Mouse (Mus musculus) stomach, embryonic 16.5 days (tissue): ENCODE measurements around the gene Zfp786. TPM values are rescaled to one million over a fixed set of nuclear protein-coding genes. Genes with fewer than 3 reads are reported as not detected.
"Not testable (repeated sequence)": the region's sequence is repeated elsewhere in the genome, so short reads cannot be mapped to it uniquely, and the experiment has no call there.

Source experiments
- ATAC-seq: fragments of 200-750 bp; cut with Nextera tagmentation; 2 replicates; pipeline ENCODE4 v1.8.0; 2017; ENCODE audit warnings: moderate number of reproducible peaks, moderate TSS enrichment; ENCODE audit not compliant: insufficient read depth, low FRiP score
- H3K27ac ChIP-seq: fragments of 300-500 bp; sonication (generic); 2 replicates; pipeline ENCODE4 v1.5.1; 2014; ENCODE audit warnings: low read length
- H3K27me3 ChIP-seq: fragments of 300-500 bp; sonication (generic); 2 replicates; pipeline ENCODE4 v1.6.1; 2014; ENCODE audit warnings: low read length, control low read depth, mixed read lengths; ENCODE audit not compliant: control insufficient read depth, insufficient read depth
- H3K36me3 ChIP-seq: fragments of 300-500 bp; sonication (generic); 2 replicates; pipeline ENCODE4 v1.6.1; 2014; ENCODE audit warnings: low read length; ENCODE audit not compliant: control insufficient read depth, insufficient read depth
- H3K4me1 ChIP-seq: fragments of 300-500 bp; sonication (generic); 2 replicates; pipeline ENCODE4 v1.6.1; 2014; ENCODE audit warnings: low read length, control low read depth, mixed read lengths; ENCODE audit not compliant: control insufficient read depth, insufficient read depth
- H3K4me2 ChIP-seq: fragments of 300-500 bp; sonication (generic); 2 replicates; pipeline ENCODE4 v1.6.1; 2014; ENCODE audit warnings: low read depth, low read length, mixed read lengths
- H3K4me3 ChIP-seq: fragments of 300-500 bp; sonication (generic); replicated peaks from 2 replicates; pipeline ENCODE4 v1.5.1; 2014; ENCODE audit warnings: mild to moderate bottlenecking, low read length
- H3K9ac ChIP-seq: fragments of 300-500 bp; sonication (generic); 2 replicates; pipeline ENCODE4 v1.6.1; 2014; ENCODE audit warnings: low read length
- H3K9me3 ChIP-seq: fragments of 300-500 bp; sonication (generic); replicated peaks from 2 replicates; pipeline ENCODE4 v1.6.1; 2016; ENCODE audit warnings: low read length, control low read depth; ENCODE audit not compliant: control insufficient read depth
- WGBS: fragments of 180-500 bp; shearing (Covaris S2); extraction: QIAGEN DNeasy Blood & Tissue Kit; methylation state at CpG from one replicate; pipeline ENCODE4 v1.1.7; 2014; 5-methylcytosine and 5-hydroxymethylcytosine counted together
- polyA plus RNA-seq: library from polyadenylated mRNA; unstranded; fragments of >200 nt; fragmentation: Nextera tagmentation; extraction: Ambion mirVana; gene quantifications from 2 replicates; pipeline ENCODE4 v1.2.1, GENCODE M21; 2015

Gene Zfp786
- polyA plus RNA-seq, 1 experiment from 2014 or later: 2.4 TPM

GRCm38 (mm10) chr6:47857729-47858128 is 27.1 kb upstream of the Zfp786 start:
- whole genome bisulfite sequencing: 87% methylated on average over 3 of the region's 3 CpGs
- not testable (repeated sequence) for H3K9ac ChIP-seq, H3K27me3 ChIP-seq, H3K4me1 ChIP-seq, H3K27ac ChIP-seq, H3K4me3 ChIP-seq, ATAC-seq, H3K36me3 ChIP-seq, H3K4me2 ChIP-seq, H3K9me3 ChIP-seq

DNA sequence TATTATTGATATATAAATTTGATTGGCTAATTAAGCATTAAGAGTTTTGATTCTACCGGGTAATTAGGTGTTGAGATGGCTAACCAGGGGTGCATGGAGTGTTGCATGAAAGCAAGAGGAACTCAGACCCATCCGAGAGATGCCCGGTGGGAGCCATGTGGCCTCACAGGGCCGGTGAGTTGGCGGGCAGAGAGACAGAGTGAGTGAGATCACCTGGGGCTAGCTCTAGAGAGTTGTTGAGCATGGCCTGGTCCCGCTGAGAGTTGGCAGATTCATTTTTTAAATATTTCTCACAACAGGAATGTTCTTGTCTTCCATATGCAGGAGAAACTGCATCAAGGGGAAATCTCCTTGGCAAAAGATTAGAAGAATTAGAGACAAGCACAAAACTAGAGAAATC is 26.6 kb upstream of the Zfp786 start:
- WGBS: 92% methylated on average over 6 of the region's 6 CpGs
- Histone ChIP-seq H3K36me3 (no peaks in the 10 kb centered on the region; the same call in 1 of the 2 replicates), H3K9me3 (no peaks in the 10 kb centered on the region), H3K9ac (no peak overlapping the region), H3K4me2 (no peak overlapping the region), H3K4me3 (no peak overlapping the region), H3K27me3 (no peaks in the 10 kb centered on the region), H3K4me1 (no peaks in the 10 kb centered on the region), H3K27ac (no peak overlapping the region)
- ATAC-seq: no peak

DNA sequence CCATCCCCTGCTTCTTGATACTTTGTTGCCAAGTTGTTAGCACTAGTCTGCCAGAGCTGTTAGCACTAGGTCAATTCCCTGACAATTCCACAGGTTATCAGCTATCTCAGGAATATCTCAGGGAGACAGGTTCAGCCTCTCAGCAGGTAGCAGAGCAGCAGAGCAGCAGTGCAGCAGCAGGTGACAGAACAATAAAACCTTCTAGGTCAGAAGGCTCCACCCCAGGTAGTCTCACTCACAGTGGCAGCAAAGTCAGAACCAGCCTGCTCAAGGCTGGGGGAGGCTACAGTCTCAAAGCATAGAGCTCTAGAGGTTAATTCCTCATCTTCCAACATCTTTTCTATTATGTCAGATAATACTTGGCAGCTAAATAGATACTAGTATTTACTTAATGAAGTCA is 15.1 kb upstream of the Zfp786 start:
- no peak overlapping the region for H3K9ac ChIP-seq

DNA sequence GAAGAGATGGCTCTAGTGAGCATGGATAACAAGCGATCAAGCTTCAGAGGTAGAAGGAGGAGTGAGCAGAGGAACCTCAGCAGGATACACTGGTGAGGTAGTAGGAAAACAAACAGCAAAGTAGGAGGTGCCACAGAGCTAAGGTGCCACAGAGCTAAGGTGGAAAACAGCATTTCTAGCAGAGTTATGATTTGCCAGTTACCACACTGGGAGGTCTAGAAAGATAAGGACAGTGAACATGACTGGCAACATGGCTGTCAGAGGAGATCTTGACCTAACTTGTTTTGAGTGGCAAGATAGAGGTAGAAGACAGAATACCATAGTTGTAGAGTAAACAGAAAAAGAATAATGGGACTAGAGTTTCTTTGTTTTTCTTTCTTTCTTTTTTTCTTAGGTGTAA is 11.7 kb upstream of the Zfp786 start:
- ATAC-seq: no peak
- H3K36me3 ChIP-seq: no peaks in the 10 kb centered on the region
- no peak overlapping the region for H3K27ac ChIP-seq
- H3K9ac ChIP-seq: no peak overlapping the region
- no peak overlapping the region for H3K4me3 ChIP-seq
- 0 out of 2 replicates have a peak, but pooled peaks cover 5% of the 10 kb centered on the region for H3K4me1 ChIP-seq
- no peak overlapping the region for H3K4me2 ChIP-seq
- H3K27me3 ChIP-seq: no peaks in the 10 kb centered on the region
- WGBS: 97% methylated on average over 1 of the region's 1 CpGs
- H3K9me3 ChIP-seq: no peaks in the 10 kb centered on the region

More for the DNA sequence above, 15.1 kb upstream of the Zfp786 start:
- Histone ChIP-seq H3K4me3 (no peak overlapping the region), H3K27ac (no peak overlapping the region), H3K27me3 (no peaks in the 10 kb centered on the region), H3K4me2 (no peak overlapping the region), H3K36me3 (no peaks in the 10 kb centered on the region), H3K4me1 (no peaks in the 10 kb centered on the region), H3K9me3 (no peaks in the 10 kb centered on the region)
- ATAC-seq: no peak

- 90% methylated on average over 2 of the region's 2 CpGs for WGBS
- Histone ChIP-seq H3K9ac (no peak overlapping the region), H3K36me3 (no peaks in the 10 kb centered on the region), H3K27me3 (no peaks in the 10 kb centered on the region), H3K4me2 (no peak overlapping the region), H3K27ac (no peak overlapping the region), H3K4me3 (no peak overlapping the region), H3K9me3 (no peaks in the 10 kb centered on the region), H3K4me1 (peaks cover 8% of the 10 kb centered on the region; the same call in 1 of the 2 replicates)
- ATAC-seq: no peak
Measured at GRCm38 (mm10) chr6:47841831-47842230, 11.2 kb upstream of the Zfp786 start.

DNA sequence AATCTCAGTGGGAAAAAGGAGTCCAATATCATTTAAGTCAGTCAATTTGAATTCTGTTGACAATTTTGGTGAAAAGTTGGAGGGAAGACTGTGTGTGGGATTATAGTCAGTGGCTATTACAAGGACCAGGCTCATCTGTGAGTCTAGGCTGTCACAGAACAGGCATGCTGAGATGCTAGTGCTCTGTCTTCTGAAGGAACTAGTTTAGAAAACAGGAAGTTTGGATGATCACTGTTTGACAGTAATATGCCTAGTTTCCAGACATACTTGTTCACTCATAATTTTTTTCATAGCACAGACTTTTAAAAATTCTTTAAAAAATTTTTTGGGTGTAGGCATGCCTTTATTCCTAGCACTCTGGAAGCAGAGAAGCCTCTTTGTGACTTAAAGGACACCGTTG is 10.4 kb upstream of the Zfp786 start:
- H3K36me3 ChIP-seq: no peaks in the 10 kb centered on the region
- peaks cover 8% of the 10 kb centered on the region; the same call in 1 of the 2 replicates for H3K4me1 ChIP-seq
- no peak overlapping the region for H3K4me2 ChIP-seq
- H3K27me3 ChIP-seq: no peaks in the 10 kb centered on the region
- H3K27ac ChIP-seq: no peak overlapping the region
- H3K9me3 ChIP-seq: no peaks in the 10 kb centered on the region
- no peak overlapping the region for H3K9ac ChIP-seq
- WGBS: 100% methylated on average over 1 of the region's 1 CpGs
- no peak for ATAC-seq
- no peak overlapping the region for H3K4me3 ChIP-seq

DNA sequence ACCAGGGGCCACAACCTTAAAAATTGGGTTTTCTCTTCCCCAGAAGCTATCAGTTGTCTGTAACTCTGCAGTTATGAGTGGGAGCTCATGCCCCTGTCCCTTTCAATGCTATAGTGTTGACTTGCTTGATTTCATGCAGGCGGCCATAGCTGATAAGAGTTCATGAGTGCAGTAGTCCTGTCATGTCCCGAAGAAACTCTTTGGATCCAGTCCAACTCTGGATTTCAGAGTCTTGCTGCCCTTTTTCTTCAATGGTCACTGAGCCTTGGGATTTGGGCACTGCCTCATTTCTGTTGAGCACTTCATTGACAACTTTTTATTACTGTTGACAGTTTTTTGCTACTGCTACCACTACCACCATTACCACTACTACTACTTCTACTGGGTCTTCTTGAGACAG is 7.0 kb upstream of the Zfp786 start:
- no peak overlapping the region for H3K4me2 ChIP-seq
- no peak overlapping the region for H3K4me3 ChIP-seq
- no peak for ATAC-seq
- H3K36me3 ChIP-seq: no peaks in the 10 kb centered on the region
- WGBS: 78% methylated on average over 2 of the region's 2 CpGs
- H3K27me3 ChIP-seq: no peaks in the 10 kb centered on the region
- H3K27ac ChIP-seq: no peak overlapping the region
- no peak overlapping the region for H3K9ac ChIP-seq
- peaks cover 8% of the 10 kb centered on the region; the same call in 1 of the 2 replicates for H3K4me1 ChIP-seq
- no peaks in the 10 kb centered on the region for H3K9me3 ChIP-seq

GRCm38 (mm10) chr6:47835984-47836521 is 5.4 kb upstream of the Zfp786 start:
- Histone ChIP-seq H3K9ac (peak overlapping the region; percentile 81), H3K27me3 (no peaks in the 10 kb centered on the region), H3K4me1 (peaks cover 8% of the 10 kb centered on the region; the same call in 1 of the 2 replicates), H3K36me3 (no peaks in the 10 kb centered on the region), H3K9me3 (no peaks in the 10 kb centered on the region), H3K27ac (peak overlapping the region; percentile 86), H3K4me2 (peak overlapping the region; percentile 77), H3K4me3 (peak overlapping the region; percentile 77)
- ATAC-seq: peak; percentile 78
- WGBS: under 1% methylated on average over 49 of the region's 49 CpGs

- H3K9me3 ChIP-seq: no peaks in the 10 kb centered on the region
- peak within 1 kb of the TSS; percentile 77 for H3K4me3 ChIP-seq
- under 1% methylated on average over 52 of the region's 52 CpGs for WGBS
- H3K9ac ChIP-seq: peak within 1 kb of the TSS; percentile 81
- no peaks in the 10 kb centered on the region for H3K36me3 ChIP-seq
- H3K27ac ChIP-seq: peak within 1 kb of the TSS; percentile 86
- peaks cover 10% of the 10 kb centered on the region for H3K4me1 ChIP-seq
- peak within 1 kb of the TSS; percentile 77 for H3K4me2 ChIP-seq
- peak; percentile 96 for ATAC-seq
- no peaks in the 10 kb centered on the region for H3K27me3 ChIP-seq
Measured at GRCm38 (mm10) chr6:47835482-47835983, 4.9 kb upstream of the Zfp786 start, which contains the start of gene Zfp398. TSS of gene Zfp398 (plus strand) at chr6:47835661.
